Comparison of ENCODE assay signal across 8 mouse cellular contexts in the genomic region with DNA sequence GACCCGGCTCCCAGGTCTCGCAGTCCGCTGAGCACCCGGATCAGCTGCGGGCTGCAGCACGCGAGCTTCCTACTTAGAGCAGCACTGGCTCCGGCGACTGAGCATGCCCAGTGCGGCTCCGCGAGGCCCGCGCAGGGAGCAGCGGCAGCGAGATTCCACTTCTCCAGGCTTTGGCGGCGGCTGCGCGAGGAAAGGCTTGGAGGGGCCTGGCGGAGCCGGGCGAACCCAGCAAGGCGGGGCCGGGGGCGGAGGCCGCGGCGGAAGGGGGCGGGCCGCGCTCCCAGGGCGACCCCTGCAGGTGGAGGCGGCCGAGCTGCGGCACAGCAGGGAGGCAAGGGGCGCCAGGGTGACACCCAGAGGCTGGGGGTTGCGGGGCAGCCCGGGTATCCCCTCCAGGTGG. TPM values are rescaled to one million over a fixed set of nuclear protein-coding genes. Genes with fewer than 3 reads are reported as not detected.
DNase-seq lines count a peak whose midpoint lies in the region; ATAC-seq lines count a peak whose summit lies in the region.

A gene (minus strand): TSS at position 188 of the 400 bp plus-strand sequence.

- no peaks in the 10 kb centered on the region for H3K36me3 ChIP-seq in forebrain, embryonic 11.5 days (ENCODE audit: control insufficient read depth, insufficient read depth, low read length)
- no peaks in the 10 kb centered on the region for H3K36me3 ChIP-seq in heart, embryonic 15.5 days
- no peaks in the 10 kb centered on the region for H3K36me3 ChIP-seq in liver, embryonic 12.5 days
- H3K36me3 ChIP-seq in stomach, embryonic 15.5 days, result no peaks in the 10 kb centered on the region

- peaks cover 10% of the 10 kb centered on the region for H3K4me1 ChIP-seq in forebrain, embryonic 11.5 days (replicated peaks; ENCODE audit: control insufficient read depth, insufficient read depth, low read length)
- H3K4me1 ChIP-seq in heart, embryonic 15.5 days (replicated peaks), result peaks cover 43% of the 10 kb centered on the region
- peaks cover 19% of the 10 kb centered on the region; the same call in 1 of the 2 replicates for H3K4me1 ChIP-seq in liver, embryonic 12.5 days
- H3K4me1 ChIP-seq in stomach, embryonic 15.5 days, result peaks cover 13% of the 10 kb centered on the region

- under 1% methylated on average over 38 of the region's 39 CpGs for WGBS in forebrain, embryonic 11.5 days
- WGBS in heart, embryonic 15.5 days, result under 1% methylated on average over 36 of the region's 39 CpGs
- WGBS in liver, embryonic 12.5 days (ENCODE audit: insufficient replicate concordance), result 0% methylated on average over 36 of the region's 39 CpGs
- WGBS in stomach, embryonic 15.5 days, result under 1% methylated on average over 38 of the region's 39 CpGs

- H3K27me3 ChIP-seq in forebrain, embryonic 11.5 days (ENCODE audit: control insufficient read depth, insufficient read depth, low read length), result no peaks in the 10 kb centered on the region
- H3K27me3 ChIP-seq in heart, embryonic 15.5 days, result no peaks in the 10 kb centered on the region
- H3K27me3 ChIP-seq in liver, embryonic 12.5 days (replicated peaks), result peaks cover 80% of the 10 kb centered on the region
- H3K27me3 ChIP-seq in stomach, embryonic 15.5 days (replicated peaks), result no peaks in the 10 kb centered on the region

- H3K9me3 ChIP-seq in forebrain, embryonic 11.5 days (ENCODE audit: control insufficient read depth, low read length), result no peaks in the 10 kb centered on the region
- H3K9me3 ChIP-seq in heart, embryonic 15.5 days (replicated peaks), result no peaks in the 10 kb centered on the region
- no peaks in the 10 kb centered on the region for H3K9me3 ChIP-seq in liver, embryonic 12.5 days (replicated peaks)
- H3K9me3 ChIP-seq in stomach, embryonic 15.5 days, result no peaks in the 10 kb centered on the region

- peak within 1 kb of the TSS; percentile 95 for H3K27ac ChIP-seq in forebrain, embryonic 11.5 days (ENCODE audit: low read depth, low read length)
- peak within 1 kb of the TSS; percentile 98 for H3K27ac ChIP-seq in heart, embryonic 15.5 days
- H3K27ac ChIP-seq in liver, embryonic 12.5 days, result peak within 1 kb of the TSS; percentile 76
- H3K27ac ChIP-seq in stomach, embryonic 15.5 days, result peak within 1 kb of the TSS; percentile 98

- H3K4me3 ChIP-seq in forebrain, embryonic 11.5 days (ENCODE audit: low read depth, low read length), result peak within 1 kb of the TSS; percentile 81
- peak within 1 kb of the TSS; percentile 92 for H3K4me3 ChIP-seq in heart, embryonic 15.5 days
- peak within 1 kb of the TSS; percentile 62 for H3K4me3 ChIP-seq in liver, embryonic 12.5 days
- peak within 1 kb of the TSS; percentile 83 for H3K4me3 ChIP-seq in stomach, embryonic 15.5 days (replicated peaks)

- DNase-seq in B cell, adult 2 months, result peak; percentile 83 to 87
- DNase-seq in brain, adult 2 months (ENCODE audit: low read depth, low spot score), result peak; percentile 98
- DNase-seq in forebrain, embryonic 11.5 days (ENCODE audit: low spot score), result peak; percentile 97
- DNase-seq in kidney, postnatal 14 days, result peak; percentile 97
- DNase-seq in neural tube, embryonic 10.5 days (ENCODE audit: extremely low spot score, low spot score), result peak; percentile 95

- H3K4me2 ChIP-seq in forebrain, embryonic 11.5 days (ENCODE audit: low read depth, low read length, severe bottlenecking), result peak within 1 kb of the TSS; percentile 88
- peak within 1 kb of the TSS; percentile 88 for H3K4me2 ChIP-seq in heart, embryonic 15.5 days
- peak within 1 kb of the TSS; percentile 73 for H3K4me2 ChIP-seq in liver, embryonic 12.5 days
- H3K4me2 ChIP-seq in stomach, embryonic 15.5 days, result peak within 1 kb of the TSS; percentile 77

- ATAC-seq in forebrain, embryonic 11.5 days (replicated peaks; ENCODE audit: low FRiP score), result peak; percentile 93
- ATAC-seq in heart, embryonic 15.5 days (replicated peaks; ENCODE audit: insufficient number of reproducible peaks, insufficient read depth, low FRiP score, low read depth), result peak; percentile 94
- peak; percentile 82 for ATAC-seq in liver, embryonic 12.5 days
- ATAC-seq in stomach, embryonic 15.5 days (ENCODE audit: insufficient read depth, low FRiP score, low read depth), result peak; percentile 94

- H3K9ac ChIP-seq in forebrain, embryonic 11.5 days (ENCODE audit: low read length), result peak within 1 kb of the TSS; percentile 92
- H3K9ac ChIP-seq in heart, embryonic 15.5 days, result peak within 1 kb of the TSS; percentile 99
- peak within 1 kb of the TSS; percentile 69 for H3K9ac ChIP-seq in liver, embryonic 12.5 days
- H3K9ac ChIP-seq in stomach, embryonic 15.5 days, result peak within 1 kb of the TSS; percentile 94

RNA-seq across cellular contexts. Expression of the gene that starts here (rescaled TPM):
- 35.1 and 35.3 TPM in 2 replicates for polyA plus RNA-seq in forebrain, embryonic 11.5 days (2014; fragmentation: Nextera tagmentation; extraction: Ambion mirVana)
- 32.6 and 35.5 TPM in 2 replicates for polyA plus RNA-seq in heart, embryonic 15.5 days (2015; fragmentation: Nextera tagmentation; extraction: Ambion mirVana)
- polyA plus RNA-seq in liver, embryonic 12.5 days (2016; fragmentation: Nextera tagmentation; extraction: Ambion mirVana), result 5.9 and 6.1 TPM in 2 replicates
- polyA plus RNA-seq in stomach, embryonic 15.5 days (2015; fragmentation: Nextera tagmentation; extraction: Ambion mirVana), result 33.4 and 33.6 TPM in 2 replicates

Comparison
In these comparisons a context has a peak if more than half of its experiments do, and no peak if none do; other contexts are left out.
1. Peak in every context shown above with its lines: DNase-seq, ATAC-seq, H3K4me3 ChIP-seq and H3K27ac ChIP-seq.